Mouse (Mus musculus) heart, embryonic 13.5 days (tissue): Measurements from ENCODE around the gene Stra6. TPM values are rescaled to one million over a fixed set of nuclear protein-coding genes. Genes with fewer than 3 reads are reported as not detected.

Experiments
- ATAC-seq: fragments of 200-750 bp; cut with Nextera tagmentation; 2 replicates; pipeline ENCODE4 v1.8.0; 2017; ENCODE audit warnings: moderate TSS enrichment; ENCODE audit not compliant: insufficient number of reproducible peaks, low FRiP score, low TSS enrichment; ENCODE audit errors: extremely low read depth
- H3K27ac ChIP-seq: fragments of 300-500 bp; sonication (generic); replicated peaks from 2 replicates; pipeline ENCODE4 v1.5.1; 2015; ENCODE audit warnings: moderate library complexity, mild to moderate bottlenecking, inconsistent platforms
- H3K27me3 ChIP-seq: fragments of 300-500 bp; sonication (generic); replicated peaks from 2 replicates; pipeline ENCODE4 v1.6.1; 2015; ENCODE audit warnings: mild to moderate bottlenecking, inconsistent platforms
- H3K36me3 ChIP-seq: fragments of 300-500 bp; sonication (generic); 2 replicates; pipeline ENCODE4 v1.6.1; 2015; ENCODE audit warnings: mild to moderate bottlenecking, inconsistent platforms
- H3K4me1 ChIP-seq: fragments of 300-500 bp; sonication (generic); 2 replicates; pipeline ENCODE4 v1.6.1; 2015; ENCODE audit warnings: inconsistent platforms
- H3K4me2 ChIP-seq: fragments of 300-500 bp; sonication (generic); 2 replicates; pipeline ENCODE4 v1.6.1; 2015; ENCODE audit warnings: inconsistent platforms, mild to moderate bottlenecking, moderate library complexity
- H3K4me3 ChIP-seq: fragments of 300-500 bp; sonication (generic); 2 replicates; pipeline ENCODE4 v1.5.1; 2015; ENCODE audit warnings: moderate library complexity, mild to moderate bottlenecking, inconsistent platforms
- H3K9ac ChIP-seq: fragments of 300-500 bp; sonication (generic); 2 replicates; pipeline ENCODE4 v1.6.1; 2015; ENCODE audit warnings: inconsistent platforms, mild to moderate bottlenecking, moderate library complexity
- H3K9me3 ChIP-seq: fragments of 300-500 bp; sonication (generic); 2 replicates; pipeline ENCODE4 v1.6.1; 2016; ENCODE audit warnings: inconsistent platforms
- WGBS: fragments of 180-500 bp; shearing (Covaris S2); methylation state at CpG from one replicate; pipeline ENCODE4 v1.1.7; 2015; ENCODE audit warnings: mixed read lengths; 5-methylcytosine and 5-hydroxymethylcytosine counted together
- polyA plus RNA-seq: library from polyadenylated mRNA; unstranded; fragments of >200 nt; fragmentation: Nextera tagmentation; extraction: Ambion mirVana; gene quantifications from 2 replicates; pipeline ENCODE4 v1.2.1, GENCODE M21; 2015

The Stra6 gene
- 0.78 and 1.8 TPM in 2 replicates for polyA plus RNA-seq

GRCm38 (mm10) chr9:58063531-58063930, at the start of gene Stra6:
Gene Stra6 (plus strand): TSS chr9:58063788.
- 3% methylated on average over 3 of the region's 3 CpGs for WGBS
- no peak within 1 kb of the TSS for H3K9ac ChIP-seq
- H3K9me3 ChIP-seq: no peaks in the 10 kb centered on the region
- H3K4me2 ChIP-seq: no peak within 1 kb of the TSS
- H3K27me3 ChIP-seq: peaks cover 72% of the 10 kb centered on the region
- no peak within 1 kb of the TSS for H3K27ac ChIP-seq
- H3K4me3 ChIP-seq: no peak within 1 kb of the TSS
- H3K36me3 ChIP-seq: no peaks in the 10 kb centered on the region
- ATAC-seq: no peak
- H3K4me1 ChIP-seq: peaks cover 39% of the 10 kb centered on the region

GRCm38 (mm10) chr9:58014393-58015160, 49.0 kb upstream of the Stra6 start:
- Histone ChIP-seq H3K4me1 (peaks cover 14% of the 10 kb centered on the region), H3K27ac (no peak overlapping the region)

GRCm38 (mm10) chr9:58015856-58016255, 47.7 kb upstream of the Stra6 start:
- Histone ChIP-seq H3K27me3 (peaks cover 6% of the 10 kb centered on the region; the same call in 1 of the 2 replicates), H3K9me3 (no peaks in the 10 kb centered on the region), H3K27ac (no peak overlapping the region), H3K4me1 (peaks cover 12% of the 10 kb centered on the region), H3K4me3 (no peak overlapping the region), H3K36me3 (no peaks in the 10 kb centered on the region), H3K4me2 (no peak overlapping the region), H3K9ac (no peak overlapping the region)
- 73% methylated on average over 6 of the region's 6 CpGs for WGBS
- ATAC-seq: no peak

More at GRCm38 (mm10) chr9:58014393-58015160, 49.0 kb upstream of the Stra6 start:
- WGBS: 53% methylated on average over 8 of the region's 8 CpGs
- no peak for ATAC-seq
- Histone ChIP-seq H3K4me3 (no peak overlapping the region), H3K36me3 (no peaks in the 10 kb centered on the region), H3K27me3 (0 out of 2 replicates have a peak, but pooled peaks cover 6% of the 10 kb centered on the region), H3K9me3 (no peaks in the 10 kb centered on the region), H3K9ac (no peak overlapping the region), H3K4me2 (no peak overlapping the region)

GRCm38 (mm10) chr9:58016962-58017361, 46.6 kb upstream of the Stra6 start:
- no peak overlapping the region for H3K4me3 ChIP-seq
- peaks cover 13% of the 10 kb centered on the region; the same call in 1 of the 2 replicates for H3K27me3 ChIP-seq
- H3K9ac ChIP-seq: no peak overlapping the region
- no peak overlapping the region for H3K27ac ChIP-seq
- H3K4me1 ChIP-seq: 0 out of 2 replicates have a peak, but pooled peaks cover 6% of the 10 kb centered on the region
- no peak for ATAC-seq
- no peaks in the 10 kb centered on the region for H3K9me3 ChIP-seq
- 49% methylated on average over 3 of the region's 3 CpGs for WGBS
- no peak overlapping the region for H3K4me2 ChIP-seq
- no peaks in the 10 kb centered on the region for H3K36me3 ChIP-seq

- H3K4me3 ChIP-seq: no peak overlapping the region
- 81% methylated on average over 5 of the region's 5 CpGs for WGBS
- no peak for ATAC-seq
These were observed 45.2 kb upstream of the Stra6 start for GRCm38 (mm10) chr9:58018385-58018784.

GRCm38 (mm10) chr9:58025995-58026394, 37.6 kb upstream of the Stra6 start:
- ATAC-seq: no peak
- Histone ChIP-seq H3K4me1 (peaks cover 4% of the 10 kb centered on the region; the same call in 1 of the 2 replicates), H3K36me3 (no peaks in the 10 kb centered on the region), H3K27me3 (peaks cover 36% of the 10 kb centered on the region), H3K9ac (no peak overlapping the region), H3K4me3 (no peak overlapping the region), H3K4me2 (no peak overlapping the region), H3K9me3 (no peaks in the 10 kb centered on the region), H3K27ac (no peak overlapping the region)
- WGBS: 73% methylated on average over 9 of the region's 9 CpGs

More at GRCm38 (mm10) chr9:58018385-58018784, 45.2 kb upstream of the Stra6 start:
- Histone ChIP-seq H3K27ac (no peak overlapping the region), H3K9ac (no peak overlapping the region), H3K4me2 (no peak overlapping the region), H3K27me3 (peaks cover 14% of the 10 kb centered on the region), H3K36me3 (no peaks in the 10 kb centered on the region), H3K9me3 (no peaks in the 10 kb centered on the region), H3K4me1 (no peaks in the 10 kb centered on the region)

- Histone ChIP-seq H3K9ac (no peak overlapping the region), H3K4me2 (no peak overlapping the region), H3K27ac (no peak overlapping the region), H3K9me3 (no peaks in the 10 kb centered on the region), H3K4me3 (no peak overlapping the region), H3K4me1 (peaks cover 4% of the 10 kb centered on the region; the same call in 1 of the 2 replicates), H3K27me3 (peaks cover 43% of the 10 kb centered on the region), H3K36me3 (no peaks in the 10 kb centered on the region)
- ATAC-seq: no peak
- WGBS: 31% methylated on average over 2 of the region's 2 CpGs
These were observed 36.0 kb upstream of the Stra6 start for GRCm38 (mm10) chr9:58027426-58028180.

GRCm38 (mm10) chr9:58028841-58029240, 34.7 kb upstream of the Stra6 start:
- Histone ChIP-seq H3K9me3 (no peaks in the 10 kb centered on the region), H3K4me3 (no peak overlapping the region), H3K27ac (no peak overlapping the region), H3K4me2 (no peak overlapping the region), H3K36me3 (no peaks in the 10 kb centered on the region), H3K4me1 (peaks cover 4% of the 10 kb centered on the region; the same call in 1 of the 2 replicates), H3K9ac (no peak overlapping the region), H3K27me3 (peaks cover 43% of the 10 kb centered on the region)
- ATAC-seq: no peak
- 42% methylated on average over 5 of the region's 5 CpGs for WGBS

- H3K36me3 ChIP-seq: no peaks in the 10 kb centered on the region
- no peak overlapping the region for H3K4me3 ChIP-seq
- H3K4me1 ChIP-seq: peaks cover 4% of the 10 kb centered on the region; the same call in 1 of the 2 replicates
- H3K27ac ChIP-seq: no peak overlapping the region
- peaks cover 46% of the 10 kb centered on the region for H3K27me3 ChIP-seq
- 82% methylated on average over 6 of the region's 6 CpGs for WGBS
- no peaks in the 10 kb centered on the region for H3K9me3 ChIP-seq
- no peak overlapping the region for H3K4me2 ChIP-seq
- no peak overlapping the region for H3K9ac ChIP-seq
- no peak for ATAC-seq
These were observed 34.0 kb upstream of the Stra6 start for GRCm38 (mm10) chr9:58029635-58030034.

GRCm38 (mm10) chr9:58031895-58032294, 31.7 kb upstream of the Stra6 start:
- no peak for ATAC-seq
- Histone ChIP-seq H3K4me1 (peaks cover 4% of the 10 kb centered on the region; the same call in 1 of the 2 replicates), H3K36me3 (no peaks in the 10 kb centered on the region), H3K4me3 (no peak overlapping the region), H3K9ac (no peak overlapping the region), H3K27me3 (peaks cover 59% of the 10 kb centered on the region), H3K27ac (no peak overlapping the region), H3K9me3 (no peaks in the 10 kb centered on the region), H3K4me2 (no peak overlapping the region)
- 69% methylated on average over 5 of the region's 5 CpGs for WGBS

GRCm38 (mm10) chr9:58035519-58035918, 28.1 kb upstream of the Stra6 start:
- no peaks in the 10 kb centered on the region for H3K9me3 ChIP-seq
- H3K27ac ChIP-seq: no peak overlapping the region
- no peaks in the 10 kb centered on the region for H3K36me3 ChIP-seq
- no peak overlapping the region for H3K4me3 ChIP-seq
- no peak overlapping the region for H3K9ac ChIP-seq
- WGBS: 80% methylated on average over 2 of the region's 2 CpGs
- no peaks in the 10 kb centered on the region for H3K4me1 ChIP-seq
- no peak overlapping the region for H3K4me2 ChIP-seq
- peaks cover 76% of the 10 kb centered on the region for H3K27me3 ChIP-seq
- ATAC-seq: no peak
